In genomic region chr4:46356351-46357133, GRCm38 (mm10) we compare ENCODE assay signal across 8 mouse cellular contexts. TPM values are rescaled to one million over a fixed set of nuclear protein-coding genes. Genes with fewer than 3 reads are reported as not detected.
DNase-seq lines count a peak whose midpoint lies in the region; ATAC-seq and TF ChIP-seq lines count a peak whose summit lies in the region.

No protein-coding gene starts in this region.

- H3K27me3 ChIP-seq in kidney, adult 2 months (replicated peaks; ENCODE audit: control insufficient read depth, insufficient read depth, low read length), result no peaks in the 10 kb centered on the region
- H3K27me3 ChIP-seq in kidney, embryonic 14.5 days (ENCODE audit: control insufficient read depth, insufficient read depth, low read length), result peaks cover 10% of the 10 kb centered on the region
- peaks cover 46% of the 10 kb centered on the region for H3K27me3 ChIP-seq in E14TG2a.4 (ENCODE audit: insufficient read depth, low read length)

- H3K4me2 ChIP-seq in kidney, embryonic 14.5 days (replicated peaks; ENCODE audit: low read depth, low read length), result no peak overlapping the region

- H3K9ac ChIP-seq in kidney, embryonic 14.5 days (ENCODE audit: low read depth, low read length), result no peak overlapping the region

- no peak for ATAC-seq in kidney, embryonic 14.5 days (ENCODE audit: low FRiP score, low TSS enrichment)
- peak; percentile 71 for ATAC-seq in erythroblast, adult 5-6 weeks (replicated peaks; ENCODE audit: low FRiP score, poor library complexity, severe bottlenecking)
- peak; percentile 76 for ATAC-seq in megakaryocyte-erythroid progenitor cell, adult 5-6 weeks (replicated peaks; ENCODE audit: low FRiP score, low TSS enrichment, poor library complexity, severe bottlenecking)

- no peaks in the 10 kb centered on the region for H3K4me1 ChIP-seq in kidney, adult 2 months (ENCODE audit: control insufficient read depth, insufficient read depth, low read length)
- H3K4me1 ChIP-seq in kidney, embryonic 14.5 days (ENCODE audit: control insufficient read depth, insufficient read depth, low read length), result no peaks in the 10 kb centered on the region
- peaks cover 28% of the 10 kb centered on the region for H3K4me1 ChIP-seq in E14TG2a.4 (replicated peaks; ENCODE audit: low read depth, low read length)

- WGBS in kidney, adult 2 months, result 51% methylated on average over 12 of the region's 12 CpGs
- 50% methylated on average over 12 of the region's 12 CpGs for WGBS in kidney, embryonic 14.5 days

- peak; percentile 74 for TF ChIP-seq CTCF in kidney, adult 2 months (conservative IDR thresholded peaks at IDR 0.05; ENCODE audit: insufficient read depth, insufficient read length, low read depth, low read length)
- peak; percentile 97 for TF ChIP-seq CTCF in E14TG2a.4 (conservative IDR thresholded peaks at IDR 0.05; ENCODE audit: low read length)

- H3K36me3 ChIP-seq in kidney, adult 2 months (ENCODE audit: control insufficient read depth, insufficient read depth, low read length), result no peaks in the 10 kb centered on the region
- H3K36me3 ChIP-seq in kidney, embryonic 14.5 days (ENCODE audit: control insufficient read depth, insufficient read depth, low read length), result no peaks in the 10 kb centered on the region
- H3K36me3 ChIP-seq in E14TG2a.4 (ENCODE audit: insufficient read depth, low read length), result no peaks in the 10 kb centered on the region

- H3K27ac ChIP-seq in kidney, adult 2 months (ENCODE audit: insufficient read depth, low read depth, low read length), result no peak overlapping the region
- no peak overlapping the region for H3K27ac ChIP-seq in kidney, embryonic 14.5 days (ENCODE audit: low read depth, low read length)

- peak; percentile 38 for DNase-seq in kidney, adult 2 months
- DNase-seq in adrenal gland, postnatal 10 days, result peak; percentile 81
- DNase-seq in kidney, postnatal 10 days, result peak; percentile 69
- peak; percentile 70 for DNase-seq in thymus, postnatal 25 days

- TF ChIP-seq POLR2A in kidney, adult 2 months (IDR thresholded peaks at IDR 0.05; ENCODE audit: low read depth, low read length), result no peak

- no peak overlapping the region for H3K4me3 ChIP-seq in kidney, adult 2 months (ENCODE audit: insufficient read depth, low read depth, low read length)
- no peak overlapping the region for H3K4me3 ChIP-seq in kidney, embryonic 14.5 days (ENCODE audit: low read length)
- H3K4me3 ChIP-seq in E14TG2a.4 (replicated peaks; ENCODE audit: low read length), result no peak overlapping the region

- H3K9me3 ChIP-seq in kidney, embryonic 14.5 days (ENCODE audit: control insufficient read depth, low read length), result no peaks in the 10 kb centered on the region
- H3K9me3 ChIP-seq in E14TG2a.4 (ENCODE audit: low read length), result no peaks in the 10 kb centered on the region

RNA-seq across cellular contexts. Expression of gene Foxe1, which starts 13.1 kb away (rescaled TPM):
- polyA plus RNA-seq in kidney, adult 2 months (2012; rRNA removed), result not detected in 2 replicates
- polyA plus RNA-seq in kidney, embryonic 14.5 days (2014; fragmentation: Nextera tagmentation; extraction: Ambion mirVana), result not detected in 2 replicates
- not detected for total RNA-seq in adrenal gland, postnatal 10 days (2021)
- total RNA-seq in erythroblast, adult 5-6 weeks (2015; ENCODE audit: low replicate concordance), result not detected in 2 replicates
- not detected in 2 replicates for total RNA-seq in erythroblast, adult 5-6 weeks (2017; ENCODE audit: low replicate concordance)
- not detected in 2 replicates for total RNA-seq in megakaryocyte-erythroid progenitor cell, adult 5-6 weeks (2014; fragmentation: Nextera tagmentation)
- 0.23 TPM in 1 of 2 replicates, not detected in the other for total RNA-seq in megakaryocyte-erythroid progenitor cell, adult 5-6 weeks (2017)

RNA-seq across cellular contexts. Expression of gene Trmo, which starts 32.7 kb away (rescaled TPM):
- 6.1 and 7.0 TPM in 2 replicates for polyA plus RNA-seq in kidney, adult 2 months (2012; rRNA removed)
- polyA plus RNA-seq in kidney, embryonic 14.5 days (2014; fragmentation: Nextera tagmentation; extraction: Ambion mirVana), result 10.8 and 13.2 TPM in 2 replicates
- 1 to 10 TPM; 5.5 to 7.3 TPM for total RNA-seq in adrenal gland, postnatal 10 days (2021)
- total RNA-seq in erythroblast, adult 5-6 weeks (2015; ENCODE audit: low replicate concordance), result 39.8 and 54.5 TPM in 2 replicates
- total RNA-seq in erythroblast, adult 5-6 weeks (2017; ENCODE audit: low replicate concordance), result 64.6 and 70.5 TPM in 2 replicates
- 5.6 and 10.7 TPM in 2 replicates for total RNA-seq in megakaryocyte-erythroid progenitor cell, adult 5-6 weeks (2014; fragmentation: Nextera tagmentation)
- total RNA-seq in megakaryocyte-erythroid progenitor cell, adult 5-6 weeks (2017), result 8.9 and 11.4 TPM in 2 replicates

RNA-seq across cellular contexts. Expression of gene Hemgn, which starts 56.8 kb away (rescaled TPM):
- 0.03 and 0.04 TPM in 2 replicates for polyA plus RNA-seq in kidney, adult 2 months (2012; rRNA removed)
- 0.57 and 0.73 TPM in 2 replicates for polyA plus RNA-seq in kidney, embryonic 14.5 days (2014; fragmentation: Nextera tagmentation; extraction: Ambion mirVana)
- 1 to 10 TPM; 3.4 to 6.7 TPM for total RNA-seq in adrenal gland, postnatal 10 days (2021)
- 294 and 312 TPM in 2 replicates for total RNA-seq in erythroblast, adult 5-6 weeks (2015; ENCODE audit: low replicate concordance)
- 420 and 452 TPM in 2 replicates for total RNA-seq in erythroblast, adult 5-6 weeks (2017; ENCODE audit: low replicate concordance)
- 120 and 199 TPM in 2 replicates for total RNA-seq in megakaryocyte-erythroid progenitor cell, adult 5-6 weeks (2014; fragmentation: Nextera tagmentation)
- 129 and 182 TPM in 2 replicates for total RNA-seq in megakaryocyte-erythroid progenitor cell, adult 5-6 weeks (2017)

Comparison
In these comparisons a context has a peak if more than half of its experiments do, and no peak if none do; other contexts are left out.
1. RNA of gene Hemgn, which starts 56.8 kb away (total RNA-seq): 294 to 452 TPM in erythroblast, adult 5-6 weeks and 120 to 199 TPM in megakaryocyte-erythroid progenitor cell, adult 5-6 weeks; 3.4 to 6.7 TPM in adrenal gland, postnatal 10 days; every median in the first group is over 10 times any median in the second.
2. Peak in every context shown above with its lines, with median percentiles within 50 percentile points of each other: DNase-seq.